Mouse (Mus musculus) olfactory bulb, adult 2 months (tissue): ENCODE results near the gene Rnft1.

Experiments used
- CTCF ChIP-seq: fragments of 200-500 bp; IDR thresholded peaks from 2 replicates; pipeline ENCODE4 v1.5.1; 2012; ENCODE audit warnings: low read depth, mild to moderate bottlenecking, low read length, moderate library complexity; ENCODE audit not compliant: insufficient read depth
- POLR2A ChIP-seq: fragments of 200-500 bp; IDR thresholded peaks from 2 replicates; pipeline ENCODE4 v1.6.1; 2012; ENCODE audit warnings: mild to moderate bottlenecking, low read depth, low read length, moderate library complexity; ENCODE audit not compliant: insufficient read depth

- TF ChIP-seq POLR2A (no peak), CTCF (no peak)
Measured at GRCm38 (mm10) chr11:86497908-86498307, 13.5 kb downstream of the Rnft1 start.
